Mouse (Mus musculus) midbrain, embryonic 12.5 days (tissue): Measurements from ENCODE around the gene Katna1. TPM values are rescaled to one million over a fixed set of nuclear protein-coding genes. Genes with fewer than 3 reads are reported as not detected.
"Not testable (repeated sequence)": the region's sequence is repeated elsewhere in the genome, so short reads cannot be mapped to it uniquely, and the experiment has no call there.

Experiments
- ATAC-seq: fragments of 200-750 bp; cut with Nextera tagmentation; 2 replicates; pipeline ENCODE4 v1.8.0; 2017; ENCODE audit warnings: low read depth, moderate TSS enrichment, moderate library complexity; ENCODE audit not compliant: low FRiP score
- H3K27ac ChIP-seq: fragments of 300-500 bp; sonication (generic); replicated peaks from 2 replicates; pipeline ENCODE4 v1.5.1; 2016; ENCODE audit warnings: mild to moderate bottlenecking
- H3K27me3 ChIP-seq: fragments of 300-500 bp; sonication (generic); 2 replicates; pipeline ENCODE4 v1.6.1; 2016; ENCODE audit warnings: mild to moderate bottlenecking
- H3K36me3 ChIP-seq: fragments of 300-500 bp; sonication (generic); 2 replicates; pipeline ENCODE4 v1.6.1; 2016
- H3K4me1 ChIP-seq: fragments of 300-500 bp; sonication (generic); 2 replicates; pipeline ENCODE4 v1.6.1; 2016
- H3K4me2 ChIP-seq: fragments of 300-500 bp; sonication (generic); replicated peaks from 2 replicates; pipeline ENCODE4 v1.6.1; 2016; ENCODE audit warnings: mild to moderate bottlenecking, moderate library complexity
- H3K4me3 ChIP-seq: fragments of 300-500 bp; sonication (generic); 2 replicates; pipeline ENCODE4 v1.5.1; 2016; ENCODE audit warnings: mild to moderate bottlenecking
- H3K9ac ChIP-seq: fragments of 300-500 bp; sonication (generic); replicated peaks from 2 replicates; pipeline ENCODE4 v1.6.1; 2016; ENCODE audit warnings: mild to moderate bottlenecking, moderate library complexity
- H3K9me3 ChIP-seq: fragments of 300-500 bp; sonication (generic); 2 replicates; pipeline ENCODE4 v1.6.1; 2016; ENCODE audit warnings: mild to moderate bottlenecking
- WGBS: fragments of 180-500 bp; shearing (Covaris S2); methylation state at CpG from one replicate; pipeline ENCODE4 v1.1.7; 2016; 5-methylcytosine and 5-hydroxymethylcytosine counted together
- polyA plus RNA-seq: library from polyadenylated mRNA; unstranded; fragments of >200 nt; fragmentation: Nextera tagmentation; extraction: Ambion mirVana; gene quantifications from 2 replicates; pipeline ENCODE4 v1.2.1, GENCODE M21; 2016

Gene Katna1
- polyA plus RNA-seq, 1 experiment from 2014 or later, result 56.5 TPM

DNA sequence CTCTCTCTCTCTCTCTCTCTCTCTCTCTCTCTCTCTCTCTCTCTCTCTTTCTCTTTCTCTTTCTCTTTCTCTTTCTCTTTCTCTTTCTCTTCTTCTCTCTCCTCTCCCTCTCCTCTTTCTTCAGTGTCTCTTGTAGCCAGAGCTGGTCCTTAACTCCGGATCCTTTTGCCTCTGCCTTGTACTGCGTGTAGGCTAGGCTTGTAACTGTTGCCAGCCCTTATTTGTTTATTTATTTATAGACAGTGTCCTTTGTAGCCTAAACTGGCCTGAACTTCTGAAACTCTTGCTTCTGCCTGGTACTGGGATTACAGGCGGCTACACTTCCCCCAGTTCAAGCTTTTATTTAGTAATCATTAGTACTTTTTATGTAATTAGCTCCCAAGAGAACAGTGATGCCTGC, 1.2 kb downstream of the Katna1 start:
- H3K9ac ChIP-seq, result peak overlapping the region; percentile 84
- no peaks in the 10 kb centered on the region for H3K36me3 ChIP-seq
- no peak for ATAC-seq
- no peak overlapping the region for H3K27ac ChIP-seq
- WGBS, result 34% methylated on average over 3 of the region's 3 CpGs
- peak overlapping the region; percentile 92 for H3K4me3 ChIP-seq
- no peaks in the 10 kb centered on the region for H3K9me3 ChIP-seq
- H3K4me1 ChIP-seq, result peaks cover 17% of the 10 kb centered on the region
- no peaks in the 10 kb centered on the region for H3K27me3 ChIP-seq
- peak overlapping the region; percentile 88 for H3K4me2 ChIP-seq

DNA sequence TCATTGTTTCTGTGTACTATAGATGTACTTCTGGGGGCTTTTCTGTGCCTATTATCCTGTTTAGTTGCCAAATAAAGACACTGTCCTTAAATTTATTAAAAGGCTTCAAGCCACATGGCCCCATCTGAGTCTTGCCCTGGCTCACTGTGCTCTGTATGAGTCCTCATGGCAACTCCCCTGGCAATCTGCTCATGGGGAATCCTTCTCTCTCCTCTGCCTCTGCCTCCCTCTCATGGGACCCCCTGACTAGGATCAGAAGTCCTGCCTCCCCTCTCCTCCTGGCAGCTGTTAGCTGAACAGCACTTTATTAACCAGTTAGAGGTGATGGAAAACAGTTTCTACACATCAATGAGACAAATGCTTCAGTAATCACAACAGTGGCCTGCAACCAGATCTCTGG, 5.8 kb downstream of the Katna1 start:
- Histone ChIP-seq H3K4me3 (no peak overlapping the region), H3K4me1 (peaks cover 15% of the 10 kb centered on the region), H3K27ac (no peak overlapping the region), H3K4me2 (no peak overlapping the region), H3K9ac (0 out of 2 replicates have a peak overlapping the region, but pooled peaks have one; percentile 1), H3K27me3 (no peaks in the 10 kb centered on the region), H3K9me3 (no peaks in the 10 kb centered on the region), H3K36me3 (no peaks in the 10 kb centered on the region)
- ATAC-seq, result no peak

DNA sequence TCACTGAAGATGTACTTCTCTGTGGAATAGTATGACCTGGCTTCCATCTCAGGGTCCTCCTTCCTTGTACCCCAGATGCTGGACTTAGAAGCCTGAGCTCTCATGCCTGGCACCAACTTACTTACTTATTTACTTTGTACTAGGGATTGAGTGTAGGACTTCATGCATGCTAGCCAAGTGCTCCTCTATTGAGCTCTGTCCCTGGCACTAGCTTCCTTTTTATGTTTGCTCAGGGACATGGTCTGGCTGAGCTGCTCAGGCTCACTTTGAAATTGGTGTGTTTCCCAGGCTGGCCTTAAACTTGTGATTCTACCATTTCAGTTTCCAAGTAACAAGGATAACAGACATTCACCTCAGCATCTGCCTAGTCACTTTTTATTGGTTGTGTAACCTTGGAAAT, 11.3 kb downstream of the Katna1 start:
- H3K4me2 ChIP-seq, result no peak overlapping the region
- no peak for ATAC-seq
- H3K9ac ChIP-seq, result no peak overlapping the region
- no peaks in the 10 kb centered on the region for H3K9me3 ChIP-seq
- H3K4me1 ChIP-seq, result no peaks in the 10 kb centered on the region
- peaks cover 8% of the 10 kb centered on the region; the same call in 1 of the 2 replicates for H3K36me3 ChIP-seq
- no peak overlapping the region for H3K4me3 ChIP-seq
- H3K27me3 ChIP-seq, result no peaks in the 10 kb centered on the region
- no peak overlapping the region for H3K27ac ChIP-seq

DNA sequence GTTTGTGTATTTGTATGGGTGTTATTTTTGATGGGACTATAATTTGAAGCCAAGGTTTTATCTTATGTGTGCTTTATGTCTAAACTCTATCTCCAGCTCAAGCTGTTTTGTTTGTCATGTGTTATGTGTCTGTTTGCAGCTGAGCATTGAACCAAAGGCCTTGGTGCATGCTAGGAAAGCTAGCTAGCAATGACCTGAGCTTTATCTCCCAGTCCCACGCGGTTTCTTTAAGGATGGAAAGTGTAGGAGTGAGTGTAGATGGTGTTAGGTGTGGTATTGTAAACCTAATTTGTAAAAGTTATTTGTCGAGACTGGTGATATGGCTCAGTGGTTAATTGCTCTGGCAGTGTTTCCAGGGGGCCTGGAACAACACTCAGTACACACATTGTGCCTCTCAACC, 12.1 kb downstream of the Katna1 start:
- Histone ChIP-seq H3K27me3 (no peaks in the 10 kb centered on the region), H3K9me3 (no peaks in the 10 kb centered on the region), H3K4me3 (no peak overlapping the region), H3K27ac (no peak overlapping the region), H3K4me1 (no peaks in the 10 kb centered on the region), H3K9ac (no peak overlapping the region), H3K4me2 (no peak overlapping the region), H3K36me3 (peaks cover 11% of the 10 kb centered on the region)
- ATAC-seq, result no peak
- WGBS, result 92% methylated on average over 3 of the region's 3 CpGs

DNA sequence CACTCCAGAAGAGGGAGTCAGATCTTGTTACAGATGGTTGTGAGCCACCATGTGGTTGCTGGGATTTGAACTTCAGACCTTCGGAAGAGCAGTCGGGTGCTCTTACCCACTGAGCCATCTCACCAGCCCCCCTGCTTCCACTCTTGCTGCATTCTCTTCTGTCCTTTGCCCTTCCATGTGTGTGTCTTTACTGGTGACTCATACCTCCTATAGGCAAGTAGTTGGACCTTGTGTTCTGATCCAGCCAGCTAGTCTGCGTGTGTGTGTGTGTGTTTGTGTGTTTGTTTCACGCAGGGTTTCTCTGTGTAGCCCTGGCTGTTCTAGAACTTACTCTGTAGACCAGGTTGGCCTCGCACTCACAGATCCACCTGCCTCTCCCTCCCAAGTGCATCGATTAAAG, 19.7 kb downstream of the Katna1 start:
- not testable (repeated sequence) for H3K27ac ChIP-seq, H3K4me2 ChIP-seq, H3K27me3 ChIP-seq, H3K9ac ChIP-seq, H3K4me1 ChIP-seq, H3K4me3 ChIP-seq, H3K9me3 ChIP-seq, ATAC-seq
- peaks cover 60% of the 10 kb centered on the region for H3K36me3 ChIP-seq
- 96% methylated on average over 6 of the region's 6 CpGs for WGBS

DNA sequence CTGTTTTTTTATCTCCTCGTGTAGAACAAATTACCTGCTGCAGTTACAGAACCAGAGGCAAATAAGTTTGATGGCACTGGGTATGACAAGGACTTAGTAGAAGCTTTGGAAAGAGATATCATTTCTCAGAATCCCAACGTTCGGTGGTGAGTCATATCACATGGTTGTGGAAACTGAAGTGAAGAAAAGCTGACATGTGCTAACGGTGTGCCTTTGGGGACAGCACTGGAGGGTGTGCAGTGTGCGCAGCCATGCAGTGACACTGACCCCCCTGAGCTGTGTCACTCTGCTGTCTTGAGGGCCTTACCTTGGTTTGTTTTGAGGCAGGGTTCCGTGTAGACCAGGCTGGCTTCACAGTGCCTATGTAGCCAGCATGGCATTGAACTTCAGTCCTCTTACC, 23.0 kb downstream of the Katna1 start:
- Histone ChIP-seq H3K4me2 (no peak overlapping the region), H3K27ac (no peak overlapping the region), H3K4me3 (no peak overlapping the region), H3K9ac (no peak overlapping the region), H3K27me3 (no peaks in the 10 kb centered on the region), H3K9me3 (no peaks in the 10 kb centered on the region), H3K4me1 (no peaks in the 10 kb centered on the region), H3K36me3 (peaks cover 63% of the 10 kb centered on the region)
- ATAC-seq, result no peak
- 94% methylated on average over 6 of the region's 6 CpGs for WGBS

DNA sequence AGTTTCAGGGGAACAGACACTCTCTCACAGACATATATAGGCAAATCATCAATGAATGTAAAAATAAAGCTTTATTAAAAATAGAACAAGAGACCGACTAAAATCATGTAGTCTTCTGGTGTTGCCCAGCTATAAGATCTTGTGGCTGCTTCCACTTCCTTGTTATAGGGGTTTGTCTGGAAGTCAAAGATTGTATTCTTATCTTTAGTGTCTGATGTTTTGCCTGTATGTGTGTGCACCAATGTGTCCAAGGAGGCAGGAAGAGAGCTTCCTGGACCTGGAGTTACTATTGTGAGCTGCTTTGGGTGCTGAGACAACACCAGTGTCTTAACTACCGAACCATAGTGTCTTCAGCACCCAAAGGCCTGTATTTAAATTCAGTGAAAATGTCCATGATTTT, 31.7 kb downstream of the Katna1 start:
- no peak for ATAC-seq
- Histone ChIP-seq H3K27ac (no peak overlapping the region), H3K27me3 (no peaks in the 10 kb centered on the region), H3K4me3 (no peak overlapping the region), H3K9me3 (no peaks in the 10 kb centered on the region), H3K4me1 (no peaks in the 10 kb centered on the region), H3K4me2 (no peak overlapping the region), H3K9ac (no peak overlapping the region), H3K36me3 (peaks cover 67% of the 10 kb centered on the region)
- WGBS, result 91% methylated on average over 2 of the region's 2 CpGs

DNA sequence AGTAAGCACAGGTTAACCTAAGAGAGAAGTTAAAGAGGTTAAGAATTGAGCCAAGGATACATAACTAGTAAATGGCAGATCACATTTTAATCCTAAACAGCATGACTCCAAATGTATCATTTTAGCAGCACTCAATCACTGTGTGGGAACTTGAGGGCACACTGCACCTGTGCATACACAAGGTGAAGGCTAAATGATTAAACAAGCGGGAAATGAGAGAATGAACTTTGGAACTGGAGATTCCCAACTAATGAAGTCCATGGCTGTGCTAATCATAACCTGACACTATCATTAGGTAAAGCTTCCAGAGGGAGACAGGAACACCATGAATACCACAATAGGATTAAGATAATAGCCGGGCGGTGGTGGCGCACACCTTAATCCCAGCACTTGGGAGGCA, 46.5 kb downstream of the Katna1 start:
- no peak for ATAC-seq
- Histone ChIP-seq H3K9me3 (no peaks in the 10 kb centered on the region), H3K4me1 (no peaks in the 10 kb centered on the region), H3K9ac (no peak overlapping the region), H3K4me2 (no peak overlapping the region), H3K27me3 (no peaks in the 10 kb centered on the region), H3K4me3 (no peak overlapping the region), H3K36me3 (peaks cover 93% of the 10 kb centered on the region), H3K27ac (no peak overlapping the region)
- WGBS, result 97% methylated on average over 4 of the region's 4 CpGs

DNA sequence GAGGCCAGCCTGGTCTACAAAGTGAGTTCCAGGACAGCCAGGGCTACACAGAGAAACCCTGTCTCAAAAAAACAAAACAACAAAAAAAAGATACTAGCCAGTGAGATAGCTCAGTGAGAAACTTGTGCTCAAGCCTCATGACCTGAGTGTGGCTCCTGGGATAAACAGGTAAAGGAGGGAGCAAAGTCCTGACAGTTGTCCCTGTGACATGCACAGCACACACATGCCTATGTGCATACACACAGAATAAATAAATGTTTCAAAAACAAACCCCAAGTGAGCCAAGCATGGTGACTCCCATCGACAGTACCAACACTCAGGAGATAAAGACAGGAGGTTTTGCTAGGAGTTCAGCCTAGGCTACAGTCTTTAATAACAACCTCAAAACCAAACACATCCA, 47.0 kb downstream of the Katna1 start:
- WGBS, result 90% methylated on average over 1 of the region's 1 CpGs

DNA sequence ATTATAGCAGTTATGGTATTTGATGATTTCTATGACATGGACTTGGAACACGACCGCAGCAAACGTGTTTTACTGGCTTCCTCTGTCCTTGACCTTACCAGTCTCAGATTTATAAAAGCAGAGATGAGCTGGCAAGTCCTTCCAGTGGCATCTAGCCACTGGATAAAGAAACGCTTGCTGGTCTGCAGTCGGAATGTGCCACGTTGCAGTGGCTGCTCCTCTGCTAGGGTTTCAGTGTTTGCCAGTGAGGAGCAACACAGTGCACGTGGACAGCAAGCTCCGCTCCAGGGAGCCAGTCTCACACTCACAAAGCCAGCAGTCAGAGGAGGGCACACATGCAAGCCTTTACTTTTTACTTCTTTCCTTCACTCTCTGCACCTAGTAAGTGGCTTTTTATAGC, 49.6 kb downstream of the Katna1 start:
- H3K27ac ChIP-seq, result no peak overlapping the region
- 93% methylated on average over 8 of the region's 8 CpGs for WGBS
- H3K9me3 ChIP-seq, result no peaks in the 10 kb centered on the region
- no peak overlapping the region for H3K4me2 ChIP-seq
- H3K9ac ChIP-seq, result no peak overlapping the region
- H3K4me1 ChIP-seq, result 0 out of 2 replicates have a peak, but pooled peaks cover 9% of the 10 kb centered on the region
- H3K27me3 ChIP-seq, result no peaks in the 10 kb centered on the region
- peaks cover 66% of the 10 kb centered on the region for H3K36me3 ChIP-seq
- no peak overlapping the region for H3K4me3 ChIP-seq
- ATAC-seq, result no peak

More for the DNA sequence above, 47.0 kb downstream of the Katna1 start:
- Histone ChIP-seq H3K27ac (no peak overlapping the region), H3K9ac (no peak overlapping the region), H3K4me3 (no peak overlapping the region), H3K4me1 (no peaks in the 10 kb centered on the region), H3K4me2 (no peak overlapping the region), H3K27me3 (no peaks in the 10 kb centered on the region), H3K36me3 (peaks cover 90% of the 10 kb centered on the region), H3K9me3 (no peaks in the 10 kb centered on the region)
- no peak for ATAC-seq

DNA sequence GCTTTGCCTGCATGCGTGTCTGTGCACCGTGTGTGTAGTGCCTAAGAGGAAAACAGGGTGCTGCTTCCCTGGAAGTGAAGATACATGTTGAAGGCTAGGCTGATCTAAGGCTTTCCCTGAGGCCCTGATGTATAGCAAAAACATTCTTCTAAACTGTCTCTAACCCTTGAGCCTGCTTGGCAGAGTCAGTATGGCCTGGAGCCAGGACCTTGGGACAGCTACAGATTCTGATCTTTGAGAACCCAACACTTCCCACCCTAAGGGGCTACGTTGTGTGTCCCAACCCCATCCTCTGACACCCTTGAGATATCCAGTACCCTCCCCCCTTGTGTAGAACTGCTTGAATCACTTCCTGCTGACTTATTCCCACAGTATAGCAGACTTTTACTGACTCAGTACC, 52.6 kb downstream of the Katna1 start:
- WGBS, result 97% methylated on average over 3 of the region's 3 CpGs
- Histone ChIP-seq H3K4me1 (0 out of 2 replicates have a peak, but pooled peaks cover 11% of the 10 kb centered on the region), H3K9ac (no peak overlapping the region), H3K4me3 (no peak overlapping the region), H3K9me3 (no peaks in the 10 kb centered on the region), H3K36me3 (peaks cover 38% of the 10 kb centered on the region), H3K4me2 (no peak overlapping the region), H3K27me3 (no peaks in the 10 kb centered on the region), H3K27ac (no peak overlapping the region)
- no peak for ATAC-seq

DNA sequence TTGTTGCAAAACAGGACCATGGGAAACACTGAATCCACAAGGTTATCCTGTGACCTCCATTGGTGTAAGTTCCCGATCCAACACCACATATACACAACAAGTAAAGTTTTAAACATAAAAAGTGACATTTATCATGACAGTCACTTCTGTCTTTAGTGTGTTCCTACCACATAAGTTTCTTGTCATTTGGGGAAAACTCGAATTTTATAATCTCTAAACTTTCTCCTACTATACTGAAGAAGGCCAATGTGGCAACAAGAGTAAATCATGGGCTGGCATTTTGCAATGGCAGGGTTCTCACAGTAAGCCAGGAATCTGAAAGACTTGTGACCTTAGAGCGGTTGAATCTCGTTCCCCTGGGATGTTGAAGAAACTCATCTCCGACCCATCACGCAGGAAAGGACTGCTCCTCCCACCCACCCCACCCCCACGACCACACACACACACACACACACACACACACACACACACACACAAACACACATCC, 54.0 kb downstream of the Katna1 start:
- no peaks in the 10 kb centered on the region for H3K9me3 ChIP-seq
- peaks cover 27% of the 10 kb centered on the region for H3K36me3 ChIP-seq
- H3K9ac ChIP-seq, result peak overlapping the region; percentile 88
- peak overlapping the region; percentile 97 for H3K4me3 ChIP-seq
- 22% methylated on average over 7 of the region's 7 CpGs for WGBS
- no peak overlapping the region for H3K27ac ChIP-seq
- no peak for ATAC-seq
- 0 out of 2 replicates have a peak, but pooled peaks cover 11% of the 10 kb centered on the region for H3K4me1 ChIP-seq
- no peaks in the 10 kb centered on the region for H3K27me3 ChIP-seq
- peak overlapping the region; percentile 76 for H3K4me2 ChIP-seq
